8 mouse cellular contexts compared by ENCODE assay signal in the genomic region with DNA sequence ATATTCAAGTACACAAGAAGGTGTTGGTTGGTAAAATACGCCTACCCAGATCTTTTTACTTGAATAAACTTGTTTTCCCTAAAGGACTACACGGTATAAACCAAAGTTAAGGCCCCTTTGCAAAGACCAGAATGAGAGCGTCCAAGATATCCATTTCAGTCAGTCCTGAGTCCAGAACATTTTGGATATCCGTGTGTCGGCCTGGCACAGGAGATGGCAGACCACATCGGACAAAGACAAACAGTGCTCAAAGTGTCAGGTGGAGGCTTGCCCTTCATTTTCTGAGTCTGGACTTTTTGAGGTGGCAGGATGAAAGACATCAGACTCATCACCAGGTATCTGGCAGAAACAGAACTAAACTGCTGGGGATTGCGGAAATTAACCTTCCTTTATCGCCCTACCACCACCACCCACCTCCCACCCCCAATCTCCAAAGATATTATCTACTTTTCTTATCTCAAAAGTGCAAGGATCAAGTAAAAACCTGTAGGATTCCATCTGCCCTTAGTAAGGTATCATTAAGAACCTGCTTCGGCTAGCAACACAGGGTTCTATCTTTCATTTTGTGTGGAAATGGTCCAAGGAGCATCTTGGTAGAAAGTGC. TPM values are rescaled to one million over a fixed set of nuclear protein-coding genes. Genes with fewer than 3 reads are reported as not detected.
DNase-seq lines count a peak whose midpoint lies in the region; ATAC-seq and TF ChIP-seq lines count a peak whose summit lies in the region.

No protein-coding gene starts in this region.

- no peak for TF ChIP-seq CTCF in gastrocnemius, adult 2 months (IDR thresholded peaks at IDR 0.05)
- TF ChIP-seq CTCF in C2C12 (IDR thresholded peaks at IDR 0.05; ENCODE audit: control insufficient read depth, insufficient read depth, insufficient read length) = no peak

- H3K36me3 ChIP-seq in C2C12 (ENCODE audit: control insufficient read depth, insufficient read depth) = peaks cover 8% of the 10 kb centered on the region
- no peaks in the 10 kb centered on the region for H3K36me3 ChIP-seq in forebrain, embryonic 14.5 days (ENCODE audit: control insufficient read depth, insufficient read depth, low read length)
- H3K36me3 ChIP-seq in liver, embryonic 13.5 days = peaks cover 25% of the 10 kb centered on the region

- H3K9ac ChIP-seq in forebrain, embryonic 14.5 days (ENCODE audit: low read length) = peak overlapping the region; percentile 76
- peak overlapping the region; percentile 96 for H3K9ac ChIP-seq in liver, embryonic 13.5 days

- H3K79me2 ChIP-seq in C2C12 (ENCODE audit: control insufficient read depth, insufficient read depth) = peaks cover 75% of the 10 kb centered on the region

- no peaks in the 10 kb centered on the region for H3K9me3 ChIP-seq in forebrain, embryonic 14.5 days (replicated peaks; ENCODE audit: control insufficient read depth, low read length)
- H3K9me3 ChIP-seq in liver, embryonic 13.5 days (replicated peaks) = no peaks in the 10 kb centered on the region

- intact Hi-C loops in gastrocnemius, adult 2 months (cut with DNase I) = no loop called here
- intact Hi-C loops in gastrocnemius, postnatal 14 days (cut with DNase I; ENCODE audit: low total_unique reads) = no loop called here
- intact Hi-C loops in left cerebral cortex, postnatal 14 days (cut with DNase I) = loop anchor here (5.0 kb wide), 1 partner anchor 36 kb away; no protein-coding TSS in a partner anchor

- H3K4me1 ChIP-seq in forebrain, embryonic 14.5 days (ENCODE audit: control insufficient read depth, insufficient read depth, low read length) = peaks cover 20% of the 10 kb centered on the region
- peaks cover 63% of the 10 kb centered on the region for H3K4me1 ChIP-seq in liver, embryonic 13.5 days (replicated peaks)

- peak overlapping the region; percentile 96 for H3K4me3 ChIP-seq in gastrocnemius, adult 2 months
- H3K4me3 ChIP-seq in C2C12 (ENCODE audit: insufficient read depth, poor library complexity, severe bottlenecking) = peak overlapping the region; percentile 82
- H3K4me3 ChIP-seq in forebrain, embryonic 14.5 days (ENCODE audit: low read depth, low read length) = peak overlapping the region; percentile 64
- peak overlapping the region; percentile 95 for H3K4me3 ChIP-seq in liver, embryonic 13.5 days (replicated peaks)

- peak overlapping the region; percentile 61 for H3ac ChIP-seq in C2C12 (ENCODE audit: control insufficient read depth, insufficient read length, low read depth)

- H3K27me3 ChIP-seq in C2C12 (ENCODE audit: control insufficient read depth, insufficient read depth, insufficient read length) = no peaks in the 10 kb centered on the region
- H3K27me3 ChIP-seq in forebrain, embryonic 14.5 days (replicated peaks; ENCODE audit: control insufficient read depth, insufficient read depth, low read length) = no peaks in the 10 kb centered on the region
- H3K27me3 ChIP-seq in liver, embryonic 13.5 days = no peaks in the 10 kb centered on the region

- no peak for ATAC-seq in forebrain, embryonic 14.5 days
- ATAC-seq in liver, embryonic 13.5 days (ENCODE audit: low read depth) = no peak

- peak overlapping the region; percentile 99 for H3K27ac ChIP-seq in gastrocnemius, adult 2 months
- no peak overlapping the region for H3K27ac ChIP-seq in forebrain, embryonic 14.5 days (ENCODE audit: low read depth, low read length)
- H3K27ac ChIP-seq in liver, embryonic 13.5 days = peak overlapping the region; percentile 98

- H3K79me3 ChIP-seq in C2C12 (ENCODE audit: low read depth) = peaks cover 65% of the 10 kb centered on the region

- WGBS in forebrain, embryonic 14.5 days = 43% methylated on average over 9 of the region's 9 CpGs
- WGBS in liver, embryonic 13.5 days (ENCODE audit: insufficient replicate concordance) = 18% methylated on average over 9 of the region's 9 CpGs

- peak overlapping the region; percentile 80 for H3K4me2 ChIP-seq in forebrain, embryonic 14.5 days (ENCODE audit: low read length)
- H3K4me2 ChIP-seq in liver, embryonic 13.5 days = peak overlapping the region; percentile 86

- peak; percentile 74 for DNase-seq in gastrocnemius, adult 2 months
- DNase-seq in gastrocnemius, postnatal 14 days = no peak
- DNase-seq in forebrain, embryonic 14.5 days (ENCODE audit: low spot score) = no peak
- DNase-seq in liver, embryonic 13.5 days = no peak
- no peak for DNase-seq in embryo, embryonic 11 days
- no peak for DNase-seq in cerebellum, adult 11 months
- no peak for DNase-seq in left cerebral cortex, postnatal 14 days (ENCODE audit: low spot score in 2 of 2)

TF ChIP-seq in C2C12, 6 proteins besides CTCF, POLR2A, EP300 and RAD21:
- no peak for TF ChIP-seq CEBPB (IDR thresholded peaks at IDR 0.05; ENCODE audit: low read depth)
- no peak for TF ChIP-seq USF1 (IDR thresholded peaks at IDR 0.05; ENCODE audit: low read depth)
- no peak for TF ChIP-seq MYOG (IDR thresholded peaks at IDR 0.05; ENCODE audit: control insufficient read depth, extremely low read depth, insufficient read length)
- no peak for TF ChIP-seq MYOD1 (IDR thresholded peaks at IDR 0.05; ENCODE audit: control insufficient read depth, insufficient read length, low read depth)
- TF ChIP-seq MAX (IDR thresholded peaks at IDR 0.05) = no peak
- TF ChIP-seq FOSL1 (IDR thresholded peaks at IDR 0.05; ENCODE audit: insufficient read depth, low read length, poor library complexity, severe bottlenecking) = no peak
TF ChIP-seq in C2C12: peak in this region for 0.

RNA-seq across cellular contexts. Expression of gene Ybx3, which starts 1.8 kb away (rescaled TPM):
- 1,000 to 10,000 TPM; 1,637 to 2,309 TPM for total RNA-seq in gastrocnemius, adult 2 months (2021)
- 100 to 1,000 TPM; 779 to 828 TPM for total RNA-seq in gastrocnemius, postnatal 14 days (2021)
- polyA plus RNA-seq in C2C12 (2012; fragmentation: generic; extraction: Trizol) = 338 TPM
- polyA plus RNA-seq in forebrain, embryonic 14.5 days (2014; fragmentation: Nextera tagmentation; extraction: Ambion mirVana) = 26.7 and 26.8 TPM in 2 replicates
- polyA plus RNA-seq in liver, embryonic 13.5 days (2015; fragmentation: Nextera tagmentation; extraction: Ambion mirVana) = 80.6 and 81.3 TPM in 2 replicates
- total RNA-seq in left cerebral cortex, postnatal 14 days (2021) = 10 to 100 TPM; 72.4 to 73.6 TPM

RNA-seq across cellular contexts. Expression of gene Styk1, which starts 33.1 kb away (rescaled TPM):
- total RNA-seq in gastrocnemius, adult 2 months (2021) = 1 to 10 TPM; 1.1 TPM
- total RNA-seq in gastrocnemius, postnatal 14 days (2021) = under 1 TPM; 0.41 to 0.80 TPM
- polyA plus RNA-seq in C2C12 (2012; fragmentation: generic; extraction: Trizol) = 0.27 TPM
- 2.5 and 4.8 TPM in 2 replicates for polyA plus RNA-seq in forebrain, embryonic 14.5 days (2014; fragmentation: Nextera tagmentation; extraction: Ambion mirVana)
- polyA plus RNA-seq in liver, embryonic 13.5 days (2015; fragmentation: Nextera tagmentation; extraction: Ambion mirVana) = 0.44 and 0.60 TPM in 2 replicates
- total RNA-seq in left cerebral cortex, postnatal 14 days (2021) = under 1 TPM; 0.23 to 0.53 TPM

Comparison
In these comparisons a context has a peak if more than half of its experiments do, and no peak if none do; other contexts are left out.
1. RNA of gene Ybx3, which starts 1.8 kb away (total RNA-seq): 1,637 to 2,309 TPM in gastrocnemius, adult 2 months and 779 to 828 TPM in gastrocnemius, postnatal 14 days; 72.4 to 73.6 TPM in left cerebral cortex, postnatal 14 days; every median in the first group is over 10 times any median in the second.
2. Peak in every context shown above with its lines, with median percentiles within 50 percentile points of each other: H3K4me3 ChIP-seq.